ENCODE assay signal across 8 mouse cellular contexts in the genomic region with DNA sequence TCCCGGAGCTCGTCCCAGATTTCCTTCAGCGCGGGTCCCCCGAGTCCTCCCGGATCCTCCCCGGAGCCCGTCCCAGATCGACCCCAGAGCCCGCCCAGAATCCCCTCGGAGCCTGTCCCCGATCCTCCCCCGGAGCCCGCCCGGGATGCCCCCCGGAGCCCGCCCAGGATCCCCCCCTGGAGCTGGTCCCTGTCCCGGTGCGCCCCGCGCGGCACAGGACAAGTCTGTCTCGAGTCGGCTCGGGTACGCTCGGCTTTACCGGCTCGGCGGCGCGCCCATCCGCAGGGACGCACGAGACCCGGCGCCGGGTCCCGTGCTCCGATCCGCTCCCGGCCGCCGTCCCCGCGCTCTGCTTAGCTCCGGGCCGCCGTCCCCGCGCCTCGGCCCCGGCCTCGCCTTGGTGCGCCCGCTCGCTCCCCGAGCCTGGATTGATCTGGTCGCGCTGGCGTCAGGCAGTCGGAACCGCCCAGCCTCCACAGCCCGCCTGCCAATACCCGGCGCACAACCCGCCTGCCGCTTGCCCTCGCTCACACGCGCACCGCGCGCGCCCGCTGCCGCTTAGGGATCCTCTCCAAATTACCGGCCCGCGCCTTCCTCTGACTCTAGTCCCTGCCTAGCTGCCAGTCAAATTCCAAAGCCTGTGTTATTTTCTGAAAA. TPM values are rescaled to one million over a fixed set of nuclear protein-coding genes. Genes with fewer than 3 reads are reported as not detected.
A peak's percentile ranks its signal among the peaks of the same experiment; 100 is the strongest.
DNase-seq lines count a peak whose midpoint lies in the region; ATAC-seq and TF ChIP-seq lines count a peak whose summit lies in the region.

A gene (minus strand): TSS at position 525 of the 657 bp plus-strand sequence.

- intact Hi-C loops in left cerebral cortex, adult 2 months (cut with DNase I): loop anchor here (1.0 to 5.0 kb wide), 7 partner anchors 48 to 577 kb away; a partner anchor contains a TSS

- H3K27ac ChIP-seq in hindbrain, postnatal 0 days: peak within 1 kb of the TSS; percentile 98
- H3K27ac ChIP-seq in left cerebral cortex, adult 2 months: peak within 1 kb of the TSS; percentile 93
- no peak within 1 kb of the TSS for H3K27ac ChIP-seq in macrophage

- no peaks in the 10 kb centered on the region for H3K4me1 ChIP-seq in hindbrain, postnatal 0 days (ENCODE audit: insufficient read depth, low read length)

- peaks cover 40% of the 10 kb centered on the region for H3K79me2 ChIP-seq in macrophage (ENCODE audit: inconsistent target)

- peak; percentile 92 for DNase-seq in R1 (ENCODE audit: low read depth, low spot score)
- DNase-seq in cerebellum, postnatal 36 days: peak; percentile 95 to 96
- DNase-seq in gastrocnemius, adult 8-10 months (ENCODE audit: low spot score in 2 of 2): peak; percentile 89 to 90
- peak; percentile 97 for DNase-seq in hindbrain, postnatal 0 days (ENCODE audit: low spot score)
- DNase-seq in left cerebral cortex, adult 2 months (ENCODE audit: extremely low spot score in 1 of 2, low spot score in 2 of 2): peak; percentile 96
- DNase-seq in retina, postnatal 7 days (ENCODE audit: low read depth, low spot score): peak; percentile 78
- peak; percentile 95 to 96 for DNase-seq in urinary bladder, adult 18-20 months (ENCODE audit: low spot score in 2 of 2)

- no peak for TF ChIP-seq CTCF in hindbrain, postnatal 0 days (IDR thresholded peaks at IDR 0.05; ENCODE audit: low read depth)
- no peak for TF ChIP-seq CTCF in left cerebral cortex, adult 2 months (IDR thresholded peaks at IDR 0.05)

- no peaks in the 10 kb centered on the region for H3K27me3 ChIP-seq in hindbrain, postnatal 0 days (ENCODE audit: insufficient read depth, low read length)

- H3K9me3 ChIP-seq in hindbrain, postnatal 0 days (ENCODE audit: low read length): no peaks in the 10 kb centered on the region

- peak within 1 kb of the TSS; percentile 65 for H3K4me2 ChIP-seq in hindbrain, postnatal 0 days (ENCODE audit: low read depth, low read length)

- H3K4me3 ChIP-seq in hindbrain, postnatal 0 days (ENCODE audit: low read length): peak within 1 kb of the TSS; percentile 98
- peak within 1 kb of the TSS; percentile 85 for H3K4me3 ChIP-seq in left cerebral cortex, adult 2 months
- H3K4me3 ChIP-seq in macrophage (ENCODE audit: inconsistent target): peak within 1 kb of the TSS; percentile 36

- peak; percentile 96 for ATAC-seq in hindbrain, postnatal 0 days

- WGBS in hindbrain, postnatal 0 days: under 1% methylated on average over 44 of the region's 80 CpGs
- under 1% methylated on average over 71 of the region's 80 CpGs for WGBS in macrophage (ENCODE audit: missing documents)

- H3K9ac ChIP-seq in hindbrain, postnatal 0 days (replicated peaks; ENCODE audit: low read length): peak within 1 kb of the TSS; percentile 98

- H3K36me3 ChIP-seq in hindbrain, postnatal 0 days (ENCODE audit: insufficient read depth, low read length): no peaks in the 10 kb centered on the region
- no peaks in the 10 kb centered on the region for H3K36me3 ChIP-seq in macrophage (ENCODE audit: inconsistent target)

RNA-seq across cellular contexts. Expression of the gene that starts here (rescaled TPM):
- total RNA-seq in gastrocnemius, adult 8-10 months (2022): 10 to 100 TPM in 1 of 4 experiments, 1 to 10 TPM in 3; 7.5 to 10.3 (median 8.8) TPM
- 69.8 and 77.2 TPM in 2 replicates for total RNA-seq in hindbrain, postnatal 0 days (2014; rRNA removed)
- 49.1 and 50.1 TPM in 2 replicates for polyA plus RNA-seq in hindbrain, postnatal 0 days (2015; fragmentation: Nextera tagmentation; extraction: Ambion mirVana)
- total RNA-seq in left cerebral cortex, adult 2 months (2021): 10 to 100 TPM; 30.8 to 32.9 TPM
- total RNA-seq in macrophage (2018; cell fraction: chromatin; rRNA removed): 10 to 100 TPM in 24 of 26 experiments, 1 to 10 TPM in 2; 6.6 to 55.1 (median 29.4) TPM
- 10 to 100 TPM in 25 of 26 experiments, 1 to 10 TPM in 1; 9.9 to 29.1 (median 18.0) TPM for total RNA-seq in macrophage (2018; cell fraction: cytosol; rRNA removed)
- 10 to 100 TPM; 10.4 to 43.5 (median 26.7) TPM for total RNA-seq in macrophage (2018; cell fraction: nucleus; rRNA removed)
- 11.2 to 13.8 TPM (median 12.7 TPM) in 3 replicates for polyA plus RNA-seq in macrophage (2018)

Comparison
In these comparisons a context has a peak if more than half of its experiments do, and no peak if none do; other contexts are left out.
1. H3K4me3 ChIP-seq: peak in every context shown above with its lines; median percentile 98 in hindbrain, postnatal 0 days; 85 in left cerebral cortex, adult 2 months; 36 in macrophage.